Mouse (Mus musculus) midbrain, embryonic 10.5 days (tissue): ENCODE data around the gene Rnase13. TPM values are rescaled to one million over a fixed set of nuclear protein-coding genes. Genes with fewer than 3 reads are reported as not detected.

Experiments
- DNase-seq: peaks from one replicate; pipeline ENCODE4 v3.0.0-alpha.2; 2017; ENCODE audit warnings: low spot score
- H3K27ac ChIP-seq: fragments of 300-500 bp; sonication (generic); replicated peaks from 2 replicates; pipeline ENCODE4 v1.5.1; 2016; ENCODE audit warnings: mild to moderate bottlenecking
- H3K27me3 ChIP-seq: fragments of 300-500 bp; sonication (generic); 2 replicates; pipeline ENCODE4 v1.6.1; 2016; ENCODE audit warnings: low read depth, mild to moderate bottlenecking; ENCODE audit not compliant: poor library complexity, severe bottlenecking
- H3K36me3 ChIP-seq: fragments of 300-500 bp; sonication (generic); 2 replicates; pipeline ENCODE4 v1.6.1; 2016; ENCODE audit warnings: mild to moderate bottlenecking, moderate library complexity
- H3K4me1 ChIP-seq: fragments of 300-500 bp; sonication (generic); 2 replicates; pipeline ENCODE4 v1.6.1; 2016
- H3K4me3 ChIP-seq: fragments of 300-500 bp; sonication (generic); 2 replicates; pipeline ENCODE4 v1.5.1; 2016; ENCODE audit warnings: mild to moderate bottlenecking, moderate library complexity
- H3K9me3 ChIP-seq: fragments of 300-500 bp; sonication (generic); replicated peaks from 2 replicates; pipeline ENCODE4 v1.6.1; 2016; ENCODE audit warnings: mild to moderate bottlenecking
- WGBS: fragments of 180-500 bp; shearing (Covaris S2); methylation state at CpG from one replicate; pipeline ENCODE4 v1.1.7; 2016; 5-methylcytosine and 5-hydroxymethylcytosine counted together
- polyA plus RNA-seq: library from polyadenylated mRNA; unstranded; fragments of >200 nt; fragmentation: Nextera tagmentation; extraction: Ambion mirVana; gene quantifications from 2 replicates; pipeline ENCODE4 v1.2.1, GENCODE M21; 2016

Rnase13 gene
- polyA plus RNA-seq, 1 experiment from 2014 or later: not detected

DNA sequence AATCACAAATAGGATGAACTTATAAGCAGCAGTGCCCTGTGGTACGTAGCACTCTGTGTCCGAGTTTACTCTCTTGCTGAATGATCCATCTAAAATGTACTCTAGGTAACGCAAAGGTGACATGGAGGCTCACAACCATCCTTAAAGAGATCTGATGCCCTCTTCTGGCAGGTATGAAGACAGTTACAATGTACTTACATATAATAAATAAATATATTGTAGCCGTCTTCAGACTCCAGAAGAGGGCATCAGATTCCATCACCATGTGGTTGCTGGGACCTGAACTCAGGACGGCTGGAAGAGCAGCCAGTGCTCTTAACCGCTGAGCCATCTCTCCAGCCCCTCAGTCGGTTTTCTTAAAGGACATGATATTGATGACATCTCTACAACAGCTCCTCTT lies 17.9 kb downstream of the Rnase13 start:
- DNase-seq: no peak

DNA sequence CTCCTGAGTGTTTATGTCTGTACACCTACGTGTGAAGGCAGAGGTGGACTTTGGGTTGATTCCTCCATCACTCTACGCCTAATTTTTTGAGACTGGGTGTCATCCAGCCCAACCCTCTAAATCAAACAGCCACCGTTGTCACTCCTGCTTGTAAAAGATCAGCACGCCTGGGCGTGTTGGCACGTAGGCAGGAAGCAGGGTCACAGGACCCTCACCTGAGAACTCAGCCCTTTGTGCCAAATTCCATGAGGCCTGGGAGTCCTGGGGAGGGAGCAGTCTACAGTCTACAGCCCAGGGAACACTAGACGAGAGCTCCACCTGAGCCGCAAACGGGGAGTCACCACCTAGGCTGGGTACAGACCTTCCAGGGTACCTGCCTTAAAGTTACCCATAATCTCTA lies 18.8 kb downstream of the Rnase13 start:
- H3K27ac ChIP-seq: 0 out of 2 replicates have a peak overlapping the region, but pooled peaks have one; percentile 1
- H3K4me3 ChIP-seq: no peak overlapping the region
- no peaks in the 10 kb centered on the region for H3K36me3 ChIP-seq
- 92% methylated on average over 9 of the region's 9 CpGs for WGBS
- DNase-seq: no peak
- H3K4me1 ChIP-seq: peaks cover 6% of the 10 kb centered on the region; the same call in 1 of the 2 replicates
- no peaks in the 10 kb centered on the region for H3K9me3 ChIP-seq
- H3K27me3 ChIP-seq: no peaks in the 10 kb centered on the region

More for the DNA sequence above, 17.9 kb downstream of the Rnase13 start:
- Histone ChIP-seq H3K27ac (no peak overlapping the region), H3K4me1 (peaks cover 6% of the 10 kb centered on the region; the same call in 1 of the 2 replicates), H3K4me3 (no peak overlapping the region), H3K27me3 (no peaks in the 10 kb centered on the region), H3K36me3 (no peaks in the 10 kb centered on the region), H3K9me3 (no peaks in the 10 kb centered on the region)
- 78% methylated on average over 7 of the region's 7 CpGs for WGBS

DNA sequence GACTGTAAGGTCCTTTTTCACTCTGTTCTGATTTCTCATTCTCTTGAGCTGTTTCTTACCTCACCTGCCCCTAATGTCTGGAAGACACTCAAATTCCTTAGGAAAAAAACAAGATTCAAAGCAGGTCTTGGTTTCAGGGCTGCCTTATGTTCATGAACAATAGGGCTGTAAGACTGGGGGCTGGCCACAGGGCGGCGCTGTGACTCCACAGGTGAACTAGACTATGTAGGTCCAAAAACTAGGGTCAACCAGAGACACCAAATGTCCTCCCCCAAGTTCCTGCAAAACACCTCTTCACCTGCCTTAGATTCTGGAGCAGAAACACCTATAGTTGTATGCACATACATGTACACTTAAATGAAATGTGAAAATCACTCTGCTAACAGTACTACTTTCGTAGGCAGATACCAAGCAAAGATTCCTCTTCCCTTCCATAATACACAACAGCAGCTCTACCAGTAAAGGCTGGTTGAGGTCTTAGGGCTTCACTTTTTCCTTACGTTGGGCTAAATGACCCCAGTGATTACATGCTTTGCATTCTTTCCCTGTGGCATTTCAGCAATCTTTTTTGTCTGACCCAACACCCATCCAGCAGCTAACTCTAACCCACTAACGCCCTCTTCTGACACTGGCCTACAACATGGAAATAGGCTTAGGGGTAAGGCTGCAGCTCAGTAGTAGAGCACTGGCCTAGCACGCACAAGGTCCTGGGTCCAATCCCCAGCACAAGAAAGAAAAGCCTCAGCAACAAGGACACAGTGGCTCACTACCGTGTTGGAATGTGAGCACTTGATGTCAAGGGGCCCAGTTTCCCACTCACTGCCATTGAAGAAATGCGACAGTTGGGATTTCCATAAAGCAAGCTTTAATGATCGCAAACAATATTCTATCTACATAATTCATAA lies 19.5 kb downstream of the Rnase13 start:
- WGBS: 60% methylated on average over 9 of the region's 9 CpGs
- peaks cover 6% of the 10 kb centered on the region; the same call in 1 of the 2 replicates for H3K4me1 ChIP-seq
- peak; percentile 80 for DNase-seq
- H3K27ac ChIP-seq: no peak overlapping the region
- H3K4me3 ChIP-seq: no peak overlapping the region
- H3K9me3 ChIP-seq: no peaks in the 10 kb centered on the region
- H3K27me3 ChIP-seq: no peaks in the 10 kb centered on the region
- H3K36me3 ChIP-seq: no peaks in the 10 kb centered on the region

DNA sequence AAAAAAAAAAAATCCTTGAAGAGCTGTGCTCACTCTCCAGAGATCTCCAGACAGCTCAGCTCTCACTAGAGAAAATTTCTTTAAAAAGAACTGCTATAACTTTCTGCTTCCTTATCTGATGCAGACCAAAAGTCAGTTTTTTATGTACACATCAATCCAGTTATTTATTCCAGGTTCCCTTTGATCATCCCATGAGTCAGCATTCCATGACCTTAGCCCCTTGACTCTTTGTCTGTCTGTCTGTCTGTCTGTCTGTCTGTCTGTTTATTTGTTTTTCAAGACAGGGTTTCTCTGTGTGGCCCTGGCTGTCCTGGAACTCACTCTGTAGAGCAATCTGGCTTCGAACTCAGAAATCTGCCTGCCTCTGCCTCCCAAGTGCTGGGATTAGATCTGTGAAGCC lies 23.2 kb downstream of the Rnase13 start:
- Histone ChIP-seq H3K9me3 (no peaks in the 10 kb centered on the region), H3K27ac (no peak overlapping the region), H3K4me1 (no peaks in the 10 kb centered on the region), H3K4me3 (no peak overlapping the region), H3K36me3 (peaks cover 7% of the 10 kb centered on the region), H3K27me3 (no peaks in the 10 kb centered on the region)
- no peak for DNase-seq
- WGBS: 97% methylated on average over 1 of the region's 1 CpGs

DNA sequence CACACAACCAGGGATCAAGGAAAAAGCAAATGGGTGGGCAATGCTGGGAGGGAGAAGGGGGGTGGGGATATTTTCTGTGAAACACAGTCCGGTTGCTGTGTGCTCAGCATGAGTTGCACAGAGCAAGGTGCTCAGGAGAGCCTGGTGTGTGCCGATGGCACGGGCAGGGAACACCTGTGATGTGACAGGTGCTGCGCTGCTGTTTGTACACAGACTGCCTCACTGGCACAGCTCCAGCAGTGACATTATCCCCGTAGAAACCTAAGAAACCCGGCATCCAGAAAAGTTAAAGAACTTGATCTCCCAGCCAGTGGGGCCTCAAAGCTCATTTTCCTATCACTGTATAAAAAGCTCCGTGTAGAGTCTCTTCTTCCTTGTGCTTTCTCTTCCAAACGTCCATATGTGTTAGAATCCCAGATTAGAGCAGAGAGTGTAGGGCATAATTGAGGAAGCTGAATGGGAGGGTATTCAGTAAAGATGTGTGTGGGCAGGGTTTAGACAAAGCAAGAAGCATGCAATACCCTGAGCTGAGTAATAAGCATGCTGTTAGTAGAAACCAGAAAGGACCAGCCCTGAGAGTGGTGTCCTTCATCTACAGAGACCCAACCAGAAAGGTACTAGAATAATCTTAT lies 25.9 kb downstream of the Rnase13 start:
- DNase-seq: no peak
- Histone ChIP-seq H3K4me1 (0 out of 2 replicates have a peak, but pooled peaks cover 4% of the 10 kb centered on the region), H3K27ac (no peak overlapping the region), H3K9me3 (no peaks in the 10 kb centered on the region), H3K27me3 (no peaks in the 10 kb centered on the region), H3K36me3 (peaks cover 15% of the 10 kb centered on the region), H3K4me3 (no peak overlapping the region)
- WGBS: 88% methylated on average over 8 of the region's 8 CpGs

DNA sequence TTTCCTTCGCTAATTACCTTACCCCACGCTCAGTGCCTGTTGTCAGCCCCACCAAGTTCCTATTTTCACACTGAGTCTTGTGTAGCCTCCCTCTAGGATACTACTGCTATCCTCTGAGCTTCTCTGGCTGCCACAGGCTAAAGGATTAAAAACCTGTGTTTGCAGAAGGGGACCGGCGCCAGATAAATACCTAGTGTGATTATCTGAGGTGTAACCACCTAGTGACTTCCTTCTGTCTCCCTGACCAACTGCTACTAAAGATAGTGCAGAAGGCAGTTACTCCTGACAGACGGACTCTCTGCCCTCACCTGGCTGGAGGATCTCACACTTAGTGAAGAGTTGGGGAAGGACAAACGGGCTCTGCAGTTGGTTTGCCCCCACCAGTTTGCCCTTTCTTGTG lies 26.6 kb downstream of the Rnase13 start:
- 81% methylated on average over 6 of the region's 6 CpGs for WGBS
- Histone ChIP-seq H3K4me3 (no peak overlapping the region), H3K27ac (no peak overlapping the region), H3K36me3 (peaks cover 21% of the 10 kb centered on the region), H3K27me3 (no peaks in the 10 kb centered on the region), H3K4me1 (0 out of 2 replicates have a peak, but pooled peaks cover 4% of the 10 kb centered on the region), H3K9me3 (no peaks in the 10 kb centered on the region)
- DNase-seq: no peak

DNA sequence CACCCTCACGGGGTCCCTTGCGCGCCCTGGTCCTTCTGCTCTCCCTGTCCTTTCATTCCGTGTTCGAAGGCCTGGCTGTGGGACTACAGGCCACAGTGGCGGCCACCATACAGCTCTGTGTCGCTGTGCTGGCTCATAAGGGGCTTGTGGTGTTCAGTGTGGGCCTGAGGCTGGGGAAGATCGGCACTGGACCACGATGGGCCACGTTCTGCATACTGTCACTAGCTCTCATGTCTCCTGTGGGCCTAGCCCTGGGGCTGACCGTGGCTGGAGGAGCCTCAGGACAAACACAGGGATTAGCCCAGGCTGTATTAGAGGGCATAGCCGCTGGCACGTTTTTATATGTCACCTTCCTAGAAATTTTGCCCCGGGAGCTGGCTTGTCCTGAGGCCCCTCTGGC lies 27.5 kb downstream of the Rnase13 start:
- no peak overlapping the region; the same call in 1 of the 2 replicates for H3K27ac ChIP-seq
- WGBS: 81% methylated on average over 14 of the region's 14 CpGs
- peaks cover 31% of the 10 kb centered on the region for H3K36me3 ChIP-seq
- no peak for DNase-seq
- no peaks in the 10 kb centered on the region for H3K9me3 ChIP-seq
- 0 out of 2 replicates have a peak, but pooled peaks cover 4% of the 10 kb centered on the region for H3K4me1 ChIP-seq
- no peak overlapping the region for H3K4me3 ChIP-seq
- H3K27me3 ChIP-seq: no peaks in the 10 kb centered on the region

DNA sequence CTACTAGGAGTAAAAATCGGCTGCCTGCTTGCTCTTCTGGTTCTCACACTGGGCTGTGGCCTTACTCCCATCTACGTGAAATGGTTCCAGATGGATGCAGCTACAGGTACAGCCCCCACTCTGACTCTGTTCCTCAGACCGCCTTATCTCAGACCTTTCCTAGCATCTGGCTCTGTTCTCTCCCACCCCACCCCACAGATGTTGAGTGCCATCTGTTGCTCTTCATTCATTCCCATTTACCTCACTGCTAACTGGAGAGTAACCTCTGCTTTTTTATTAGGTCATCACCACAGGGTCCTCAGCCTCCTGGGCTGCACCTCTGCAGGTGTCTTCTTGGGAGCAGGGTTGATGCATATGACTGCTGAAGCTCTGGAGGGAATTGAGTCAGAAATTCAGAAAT lies 28.8 kb downstream of the Rnase13 start:
- Histone ChIP-seq H3K4me3 (no peak overlapping the region), H3K4me1 (0 out of 2 replicates have a peak, but pooled peaks cover 4% of the 10 kb centered on the region), H3K27me3 (no peaks in the 10 kb centered on the region), H3K9me3 (no peaks in the 10 kb centered on the region), H3K27ac (no peak overlapping the region), H3K36me3 (peaks cover 43% of the 10 kb centered on the region)
- no peak for DNase-seq
- WGBS: 65% methylated on average over 3 of the region's 3 CpGs

DNA sequence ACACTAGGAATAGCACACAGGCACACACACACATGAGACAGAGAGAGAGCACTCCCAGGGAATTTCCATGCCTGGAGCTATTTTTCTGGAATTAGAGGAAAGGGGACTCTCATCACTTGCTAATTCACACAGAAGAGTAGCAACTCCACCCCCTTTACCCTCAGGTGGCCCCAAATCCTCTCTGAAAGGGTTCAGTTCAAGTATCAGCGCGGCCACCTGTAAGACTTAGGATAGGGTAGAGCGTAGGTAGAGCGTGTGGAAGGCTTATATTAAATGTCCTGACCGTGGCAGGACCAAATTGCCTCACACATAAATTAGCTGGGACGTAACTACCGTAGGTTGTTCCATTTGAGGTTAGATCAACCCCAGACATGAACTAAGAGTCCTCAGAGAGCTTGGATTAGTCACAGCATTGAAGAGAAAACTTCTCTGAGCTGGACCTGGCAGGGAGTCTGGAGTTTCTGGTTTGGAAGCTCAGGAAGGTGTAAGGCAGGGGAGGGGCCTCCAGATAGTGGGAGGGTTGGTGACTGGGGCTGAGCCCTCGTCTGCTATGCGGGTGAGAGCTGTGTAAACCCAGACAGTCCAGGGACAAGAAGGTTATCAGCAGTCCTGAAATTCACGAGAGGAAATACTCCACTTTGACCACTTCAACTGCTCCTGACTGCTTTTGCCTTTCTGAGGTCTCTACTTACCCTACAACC lies 29.3 kb downstream of the Rnase13 start:
- WGBS: 20% methylated on average over 10 of the region's 10 CpGs
- Histone ChIP-seq H3K4me3 (no peak overlapping the region), H3K36me3 (peaks cover 49% of the 10 kb centered on the region), H3K9me3 (no peaks in the 10 kb centered on the region), H3K27me3 (no peaks in the 10 kb centered on the region), H3K27ac (no peak overlapping the region), H3K4me1 (0 out of 2 replicates have a peak, but pooled peaks cover 4% of the 10 kb centered on the region)
- no peak for DNase-seq

DNA sequence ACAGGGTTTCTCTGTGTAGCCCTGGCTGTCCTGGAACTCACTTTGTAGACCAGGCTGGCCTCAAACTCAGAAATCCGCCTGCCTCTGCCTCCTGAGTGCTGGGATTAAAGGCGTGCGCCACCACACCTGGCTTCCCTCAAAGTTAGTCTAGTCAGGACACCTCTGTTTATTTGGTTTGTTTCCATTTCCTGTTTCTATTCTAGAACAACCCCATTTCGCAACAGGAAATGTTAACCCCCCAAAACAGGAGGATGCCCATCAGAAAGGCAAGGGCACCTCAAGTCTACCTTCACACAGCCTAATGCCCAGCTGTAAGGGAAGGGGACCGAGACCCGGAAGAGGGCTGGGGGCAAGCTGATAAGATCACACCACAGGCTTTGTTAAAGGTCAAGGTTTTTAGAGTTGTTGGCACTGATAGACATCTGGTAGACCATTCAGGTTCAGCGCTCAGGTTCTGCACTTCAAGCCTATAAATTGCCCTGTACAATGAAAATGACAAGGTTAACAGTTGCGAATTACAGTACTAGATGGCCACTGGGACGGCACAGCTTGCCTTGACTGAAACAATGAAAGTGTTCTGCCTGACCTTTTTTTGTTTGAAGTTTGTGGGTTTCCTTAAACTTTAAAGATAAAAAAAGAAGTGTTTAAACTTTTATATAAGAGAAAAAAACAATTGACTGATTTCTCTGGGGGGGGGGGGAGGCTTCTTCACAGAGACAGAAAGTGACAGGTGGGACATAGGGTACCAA lies 30.2 kb downstream of the Rnase13 start, which contains the start of gene Slc39a2:
Gene Slc39a2, plus strand, starts transcription at position 699 of the 749 bp plus-strand sequence.
- no peaks in the 10 kb centered on the region for H3K9me3 ChIP-seq
- DNase-seq: no peak
- WGBS: 91% methylated on average over 9 of the region's 9 CpGs
- H3K4me1 ChIP-seq: 0 out of 2 replicates have a peak, but pooled peaks cover 4% of the 10 kb centered on the region
- H3K36me3 ChIP-seq: peaks cover 58% of the 10 kb centered on the region
- H3K27me3 ChIP-seq: no peaks in the 10 kb centered on the region
- no peak within 1 kb of the TSS for H3K4me3 ChIP-seq
- H3K27ac ChIP-seq: no peak within 1 kb of the TSS

DNA sequence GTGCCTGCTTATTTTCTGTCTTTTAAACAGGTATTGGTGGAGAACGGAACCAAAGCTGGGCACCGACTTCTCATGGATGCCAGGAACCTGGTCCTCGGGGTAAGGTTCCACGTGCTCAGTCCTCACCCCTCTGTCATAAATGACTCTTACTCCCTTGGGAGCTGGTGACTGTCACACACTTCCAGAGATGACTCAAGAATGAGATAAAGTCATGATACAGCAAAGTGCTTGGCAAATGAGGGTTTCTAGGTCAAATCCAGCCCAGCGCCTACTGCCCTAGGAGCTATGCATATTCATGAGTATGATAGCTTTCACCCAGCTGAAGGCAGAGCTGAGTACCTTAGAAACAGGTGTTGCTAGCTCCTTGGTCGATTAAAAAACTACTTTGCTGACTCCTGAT lies 32.7 kb downstream of the Rnase13 start:
- H3K4me1 ChIP-seq: peaks cover 22% of the 10 kb centered on the region
- no peaks in the 10 kb centered on the region for H3K9me3 ChIP-seq
- no peak for DNase-seq
- 90% methylated on average over 6 of the region's 6 CpGs for WGBS
- H3K4me3 ChIP-seq: no peak overlapping the region
- peaks cover 67% of the 10 kb centered on the region for H3K36me3 ChIP-seq
- H3K27ac ChIP-seq: no peak overlapping the region
- no peaks in the 10 kb centered on the region for H3K27me3 ChIP-seq

DNA sequence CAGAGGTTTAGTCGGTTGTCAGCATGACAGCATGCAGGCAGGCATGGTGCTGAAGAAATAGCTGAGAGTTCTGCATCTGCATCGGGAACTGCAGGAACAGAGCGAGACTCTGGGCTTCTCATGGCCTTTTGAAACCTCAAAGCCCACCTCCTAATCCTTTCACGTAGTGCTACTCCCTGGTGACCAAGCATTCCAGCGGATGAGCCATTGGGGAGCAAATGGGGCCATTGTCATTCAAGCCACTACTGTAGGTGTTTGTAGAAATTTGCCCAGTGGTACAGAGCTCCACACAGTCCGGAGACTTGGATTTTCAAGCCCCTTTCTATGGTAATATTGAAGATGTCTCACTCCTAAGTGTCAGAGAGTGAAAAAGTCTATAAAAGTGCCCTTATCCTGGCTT lies 36.5 kb downstream of the Rnase13 start:
- Histone ChIP-seq H3K27ac (no peak overlapping the region), H3K4me3 (peak overlapping the region; percentile 78), H3K4me1 (peaks cover 18% of the 10 kb centered on the region), H3K9me3 (no peaks in the 10 kb centered on the region), H3K27me3 (no peaks in the 10 kb centered on the region), H3K36me3 (peaks cover 51% of the 10 kb centered on the region)
- no peak for DNase-seq
- WGBS: 45% methylated on average over 6 of the region's 6 CpGs
